In the genomic region with DNA sequence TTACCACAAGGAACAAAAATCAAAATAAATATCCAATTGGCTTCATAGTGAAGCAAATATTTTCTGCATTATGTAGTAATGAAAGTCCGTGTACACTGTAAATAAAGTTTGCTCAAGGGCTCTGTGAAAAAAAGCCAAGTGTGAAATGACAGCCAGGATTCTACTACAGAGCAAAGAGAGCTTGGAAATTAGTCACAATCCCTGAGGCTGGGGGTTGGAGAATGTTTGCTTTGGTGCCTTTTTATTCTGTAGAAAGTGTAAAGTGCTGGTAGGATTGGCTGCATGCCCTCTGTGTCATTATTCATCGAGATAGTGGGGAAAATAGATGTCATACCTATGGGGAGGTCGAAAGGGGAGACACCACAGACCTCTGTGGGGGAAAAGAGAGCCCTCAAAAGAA, we compare ENCODE assay signal across 14 mouse cellular contexts.
DNase-seq lines count a peak whose midpoint lies in the region; ATAC-seq and TF ChIP-seq lines count a peak whose summit lies in the region.
"Had no signal": no experiment of that assay in that cellular context is flagged by ENCODE, and none has a peak within 500 bp of the region (broad histone marks: within the 10 kb centered on the region; RNA-seq: fewer than 3 reads in every experiment).

No protein-coding gene starts in this region.

- H3K4me1 ChIP-seq in embryonic facial prominence, embryonic 14.5 days (ENCODE audit: control insufficient read depth, insufficient read depth, low read length): peaks cover 17% of the 10 kb centered on the region
- H3K4me1 ChIP-seq in embryonic facial prominence, embryonic 10.5 days: peaks cover 12% of the 10 kb centered on the region
- H3K4me1 ChIP-seq in lung, postnatal 0 days (ENCODE audit: insufficient read depth, low read depth, low read length): no peaks in the 10 kb centered on the region; the same call in 1 of the 2 replicates
- H3K4me1 ChIP-seq in intestine, embryonic 16.5 days (ENCODE audit: control insufficient read depth, insufficient read depth, low read length): no peaks in the 10 kb centered on the region

- TF ChIP-seq EP300 in lung, postnatal 0 days (IDR thresholded peaks at IDR 0.05): 0 out of 2 replicates have a peak, but pooled peaks have one; percentile 33

- DNase-seq in embryonic facial prominence, embryonic 14.5 days (ENCODE audit: low spot score): peak; percentile 77
- no peak for DNase-seq in embryonic facial prominence, embryonic 10.5 days (ENCODE audit: low spot score)
- no peak for DNase-seq in layer of hippocampus, adult 2 months (ENCODE audit: low spot score in 2 of 2)
- no peak for DNase-seq in layer of hippocampus, postnatal 25 days (ENCODE audit: extremely low spot score in 1 of 2, low spot score in 1 of 2)
- DNase-seq in lung, postnatal 0 days (ENCODE audit: low spot score): peak; percentile 70
- no peak for DNase-seq in embryo, embryonic 11 days
- DNase-seq in left cerebral cortex, postnatal 14 days (ENCODE audit: low spot score in 2 of 2): no peak
- DNase-seq: B cell, adult 2 months; cerebellum, adult 11-12 months; heart, postnatal 36 days; thymus, postnatal 14 days had no signal

- no peak overlapping the region for H3K27ac ChIP-seq in embryonic facial prominence, embryonic 14.5 days (replicated peaks; ENCODE audit: low read depth, low read length)
- H3K27ac ChIP-seq in embryonic facial prominence, embryonic 10.5 days (replicated peaks): no peak overlapping the region
- no peak overlapping the region for H3K27ac ChIP-seq in layer of hippocampus, adult 2 months
- peak overlapping the region; percentile 15; the same call in 1 of the 2 replicates for H3K27ac ChIP-seq in lung, postnatal 0 days (ENCODE audit: low read length)
- H3K27ac ChIP-seq in intestine, embryonic 16.5 days (ENCODE audit: low read length): no peak overlapping the region
- H3K27ac ChIP-seq: kidney, embryonic 15.5 days had no signal

- 39% methylated on average over 3 of the region's 3 CpGs for WGBS in embryonic facial prominence, embryonic 14.5 days
- 66% methylated on average over 3 of the region's 3 CpGs for WGBS in embryonic facial prominence, embryonic 10.5 days
- WGBS in lung, postnatal 0 days: 13% methylated on average over 3 of the region's 3 CpGs
- WGBS in intestine, embryonic 16.5 days: 33% methylated on average over 3 of the region's 3 CpGs

- no peak overlapping the region for H3K4me3 ChIP-seq in embryonic facial prominence, embryonic 14.5 days (ENCODE audit: low read depth, low read length)
- no peak overlapping the region for H3K4me3 ChIP-seq in embryonic facial prominence, embryonic 10.5 days
- H3K4me3 ChIP-seq in layer of hippocampus, adult 2 months: peak overlapping the region; percentile 3; the same call in 1 of the 2 replicates
- H3K4me3 ChIP-seq in lung, postnatal 0 days (ENCODE audit: low read depth, low read length): no peak overlapping the region
- no peak overlapping the region for H3K4me3 ChIP-seq in intestine, embryonic 16.5 days (ENCODE audit: low read length)
- H3K4me3 ChIP-seq: kidney, embryonic 15.5 days had no signal

- no peaks in the 10 kb centered on the region for H3K36me3 ChIP-seq in embryonic facial prominence, embryonic 14.5 days (ENCODE audit: control insufficient read depth, insufficient read depth, low read length)
- H3K36me3 ChIP-seq in embryonic facial prominence, embryonic 10.5 days (replicated peaks): no peaks in the 10 kb centered on the region
- no peaks in the 10 kb centered on the region for H3K36me3 ChIP-seq in lung, postnatal 0 days (ENCODE audit: insufficient read depth, low read length)
- no peaks in the 10 kb centered on the region for H3K36me3 ChIP-seq in intestine, embryonic 16.5 days (ENCODE audit: control insufficient read depth, insufficient read depth, low read length)
- H3K36me3 ChIP-seq: kidney, embryonic 15.5 days had no signal

- ATAC-seq in embryonic facial prominence, embryonic 14.5 days (ENCODE audit: low read depth): peak; percentile 50; the same call in 1 of the 2 replicates
- peak; percentile 81 for ATAC-seq in lung, postnatal 0 days
- no peak for ATAC-seq in intestine, embryonic 16.5 days

- no peak overlapping the region for H3K9ac ChIP-seq in embryonic facial prominence, embryonic 14.5 days (ENCODE audit: low read depth, low read length)
- H3K9ac ChIP-seq in lung, postnatal 0 days (replicated peaks; ENCODE audit: low read depth): no peak overlapping the region
- no peak overlapping the region for H3K9ac ChIP-seq in intestine, embryonic 16.5 days (ENCODE audit: low read depth, low read length)
- H3K9ac ChIP-seq: kidney, embryonic 15.5 days had no signal

- H3K27me3 ChIP-seq in embryonic facial prominence, embryonic 14.5 days (replicated peaks; ENCODE audit: control insufficient read depth, insufficient read depth, low read length): no peaks in the 10 kb centered on the region
- H3K27me3 ChIP-seq in embryonic facial prominence, embryonic 10.5 days (replicated peaks; ENCODE audit: low read depth, poor library complexity, severe bottlenecking): no peaks in the 10 kb centered on the region
- H3K27me3 ChIP-seq in lung, postnatal 0 days (replicated peaks; ENCODE audit: insufficient read depth, low read length): no peaks in the 10 kb centered on the region
- no peaks in the 10 kb centered on the region for H3K27me3 ChIP-seq in intestine, embryonic 16.5 days (replicated peaks; ENCODE audit: control insufficient read depth, insufficient read depth, low read length)
- H3K27me3 ChIP-seq: kidney, embryonic 15.5 days had no signal

- TF ChIP-seq CTCF in layer of hippocampus, adult 2 months (conservative IDR thresholded peaks at IDR 0.05): no peak
- TF ChIP-seq CTCF in lung, postnatal 0 days (IDR thresholded peaks at IDR 0.05): no peak

- intact Hi-C loops in left cerebral cortex, postnatal 14 days (cut with DNase I): no loop called here

- no peaks in the 10 kb centered on the region for H3K9me3 ChIP-seq in embryonic facial prominence, embryonic 14.5 days (ENCODE audit: control insufficient read depth, low read length)
- H3K9me3 ChIP-seq in embryonic facial prominence, embryonic 10.5 days: no peaks in the 10 kb centered on the region
- H3K9me3 ChIP-seq in lung, postnatal 0 days (ENCODE audit: low read length): no peaks in the 10 kb centered on the region
- no peaks in the 10 kb centered on the region for H3K9me3 ChIP-seq in intestine, embryonic 16.5 days (ENCODE audit: control insufficient read depth, low read length)
- H3K9me3 ChIP-seq: kidney, embryonic 15.5 days had no signal

- H3K4me2 ChIP-seq in embryonic facial prominence, embryonic 14.5 days (ENCODE audit: low read depth, low read length): no peak overlapping the region
- peak overlapping the region; percentile 41 for H3K4me2 ChIP-seq in lung, postnatal 0 days (replicated peaks; ENCODE audit: low read depth, low read length)
- H3K4me2 ChIP-seq in intestine, embryonic 16.5 days (ENCODE audit: low read depth, low read length): no peak overlapping the region
- H3K4me2 ChIP-seq: kidney, embryonic 15.5 days; midbrain, embryonic 11.5 days had no signal

Comparison
In these comparisons a context has a peak if more than half of its experiments do, and no peak if none do; other contexts are left out.
1. DNase-seq: peak in embryonic facial prominence, embryonic 14.5 days (single experiment) and lung, postnatal 0 days (single experiment); none in embryonic facial prominence, embryonic 10.5 days (single experiment), layer of hippocampus, adult 2 months (0 of 2), layer of hippocampus, postnatal 25 days (0 of 2), embryo, embryonic 11 days (single experiment) and left cerebral cortex, postnatal 14 days (0 of 2).